Mouse (Mus musculus) kidney, adult 2 months (tissue): ENCODE data around the gene Ankrd52.

Experiments
- CTCF ChIP-seq: fragments of 200-500 bp; conservative IDR thresholded peaks from 2 replicates; pipeline ENCODE4 v1.5.1; 2011; ENCODE audit warnings: low read depth, mild to moderate bottlenecking, control low read depth, low read length, moderate library complexity, mixed read lengths; ENCODE audit not compliant: insufficient read depth, insufficient read length
- POLR2A ChIP-seq: fragments of 200-500 bp; IDR thresholded peaks from one replicate; pipeline ENCODE4 v1.6.1; 2011; ENCODE audit warnings: low read depth, low read length, control low read depth

GRCm38 (mm10) chr10:128344568-128345275 lies 32.2 kb upstream of the Ankrd52 start:
- no peak for TF ChIP-seq POLR2A
- no peak for TF ChIP-seq CTCF
